Comparison of ENCODE assay signal across 20 mouse cellular contexts in the genomic region with DNA sequence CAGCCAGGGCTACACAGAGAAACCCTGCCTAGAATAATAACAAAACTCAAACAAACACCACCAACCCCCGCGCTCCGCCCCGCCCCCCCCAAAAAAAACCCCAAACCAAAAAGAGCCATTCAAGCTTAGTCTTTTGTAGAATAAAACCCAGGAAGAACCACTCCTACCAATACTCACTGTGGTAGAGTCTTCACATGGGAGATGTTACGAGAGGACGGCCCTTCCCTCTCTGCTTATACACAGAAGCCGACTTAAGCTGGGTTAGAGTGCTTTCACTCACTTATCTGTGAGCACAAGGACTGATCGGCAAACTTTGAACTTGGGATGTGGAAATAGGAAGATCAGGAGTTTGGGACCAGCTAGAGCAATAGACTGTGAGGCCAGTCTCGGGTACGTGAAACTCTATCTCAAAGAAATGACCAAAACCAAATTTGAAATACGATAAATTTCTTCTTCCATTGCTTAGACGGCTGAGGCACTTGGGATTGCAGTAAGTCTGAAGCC. TPM values are rescaled to one million over a fixed set of nuclear protein-coding genes. Genes with fewer than 3 reads are reported as not detected.
"Had no signal": no experiment of that assay in that cellular context is flagged by ENCODE, and none has a peak within 500 bp of the region (broad histone marks: within the 10 kb centered on the region; RNA-seq: fewer than 3 reads in every experiment).

No protein-coding gene starts in this region.

- DNase-seq: lung, adult 18-20 months; lung, postnatal 14 days; lung, postnatal 36 days; right cerebral cortex, postnatal 14 days; right cerebral cortex, postnatal 4 days; spleen, adult 18-20 months; thymus, adult 18-20 months; thymus, postnatal 25 days; thymus, postnatal 4 days had no signal

- H3K27ac ChIP-seq: liver, embryonic 14.5 days; macrophage; midbrain, embryonic 13.5 days; midbrain, embryonic 15.5 days; neural tube, embryonic 12.5 days had no signal

- H3K9me3 ChIP-seq: midbrain, embryonic 13.5 days; midbrain, embryonic 15.5 days; neural tube, embryonic 12.5 days had no signal

- H3K9ac ChIP-seq: liver, embryonic 14.5 days; lung, embryonic 14.5 days; midbrain, embryonic 13.5 days; midbrain, embryonic 15.5 days; neural tube, embryonic 12.5 days had no signal

- H3K36me3 ChIP-seq: midbrain, embryonic 13.5 days; midbrain, embryonic 15.5 days; neural tube, embryonic 12.5 days had no signal

- H3K4me1 ChIP-seq: neural tube, embryonic 12.5 days had no signal

- ATAC-seq: midbrain, embryonic 15.5 days had no signal

- H3K4me3 ChIP-seq: midbrain, embryonic 13.5 days; midbrain, embryonic 15.5 days; neural tube, embryonic 12.5 days had no signal

- H3K4me2 ChIP-seq: lung, embryonic 14.5 days; midbrain, embryonic 13.5 days; midbrain, embryonic 15.5 days; neural tube, embryonic 12.5 days had no signal

RNA-seq across cellular contexts. Expression of a gene that starts 0.9 kb away (rescaled TPM):
- total RNA-seq: megakaryocyte progenitor cell, adult 5-6 weeks; monocyte, adult 5-6 weeks; neutrophil, adult 5-6 weeks had no signal
- polyA plus RNA-seq: liver, embryonic 16.5 days; macrophage; small intestine, adult 2 months had no signal
